Mouse (Mus musculus): Measurements from ENCODE around the gene Lrrn2. TPM values are rescaled to one million over a fixed set of nuclear protein-coding genes. Genes with fewer than 3 reads are reported as not detected.

The Lrrn2 gene
- polyA plus RNA-seq, 1 experiment from 2014 or later: not detected

- peaks cover 39% of the 10 kb centered on the region for H3K27me3 ChIP-seq
- TF ChIP-seq CTCF (IDR thresholded peaks at IDR 0.05): no peak
- in situ Hi-C loops (cut with MboI; ENCODE audit: low pct_unique_long_range_greater_than_20kb): no loop called here
- ATAC-seq (no peak), DNase-seq (ENCODE audit: low read depth, low spot score) (no peak)
- ChIA-PET CTCF (no interaction called here), POLR2A (no interaction called here)
Measured at GRCm38 (mm10) chr1:132851771-132852170, 28.3 kb upstream of the Lrrn2 start.

GRCm38 (mm10) chr1:132853312-132853711, 26.8 kb upstream of the Lrrn2 start:
- no peak for DNase-seq (ENCODE audit: low read depth, low spot score)
- ATAC-seq: no peak

GRCm38 (mm10) chr1:132858516-132859383, 21.3 kb upstream of the Lrrn2 start:
- peaks cover 54% of the 10 kb centered on the region for H3K27me3 ChIP-seq
- CTCF ChIA-PET: no interaction called here
- in situ Hi-C loops (cut with MboI; ENCODE audit: low pct_unique_long_range_greater_than_20kb): no loop called here
- ATAC-seq: no peak
- no peak for TF ChIP-seq CTCF (IDR thresholded peaks at IDR 0.05)
- POLR2A ChIA-PET: no interaction called here
- no peak for DNase-seq (ENCODE audit: low read depth, low spot score)

More at GRCm38 (mm10) chr1:132853312-132853711, 26.8 kb upstream of the Lrrn2 start:
- POLR2A ChIA-PET: no interaction called here
- CTCF ChIA-PET: no interaction called here
- TF ChIP-seq CTCF (IDR thresholded peaks at IDR 0.05): no peak
- H3K27me3 ChIP-seq: peaks cover 41% of the 10 kb centered on the region
- in situ Hi-C loops (cut with MboI; ENCODE audit: low pct_unique_long_range_greater_than_20kb): no loop called here

- ChIA-PET CTCF (no interaction called here), POLR2A (no interaction called here)
- DNase-seq (ENCODE audit: low read depth, low spot score) (no peak), ATAC-seq (no peak)
- in situ Hi-C loops (cut with MboI; ENCODE audit: low pct_unique_long_range_greater_than_20kb): no loop called here
- no peak for TF ChIP-seq CTCF (IDR thresholded peaks at IDR 0.05)
- peaks cover 54% of the 10 kb centered on the region for H3K27me3 ChIP-seq
Measured at GRCm38 (mm10) chr1:132864220-132864619, 15.9 kb upstream of the Lrrn2 start.

GRCm38 (mm10) chr1:132865585-132865984, 14.5 kb upstream of the Lrrn2 start:
- ChIA-PET CTCF (no interaction called here), POLR2A (no interaction called here)
- H3K27me3 ChIP-seq: peaks cover 58% of the 10 kb centered on the region
- no peak for ATAC-seq
- DNase-seq (ENCODE audit: low read depth, low spot score): no peak
- in situ Hi-C loops (cut with MboI; ENCODE audit: low pct_unique_long_range_greater_than_20kb): no loop called here
- TF ChIP-seq CTCF (IDR thresholded peaks at IDR 0.05): no peak

- DNase-seq (ENCODE audit: low read depth, low spot score): no peak
- TF ChIP-seq CTCF (IDR thresholded peaks at IDR 0.05): no peak
- ChIA-PET CTCF (no interaction called here), POLR2A (no interaction called here)
- no peak for ATAC-seq
- in situ Hi-C loops (cut with MboI; ENCODE audit: low pct_unique_long_range_greater_than_20kb): no loop called here
- H3K27me3 ChIP-seq: peaks cover 52% of the 10 kb centered on the region
Measured at GRCm38 (mm10) chr1:132870327-132870726, 9.7 kb upstream of the Lrrn2 start.

GRCm38 (mm10) chr1:132878951-132879610, 992 bp upstream of the Lrrn2 start:
- DNase-seq (ENCODE audit: low read depth, low spot score) (no peak), ATAC-seq (no peak)
- no peak for TF ChIP-seq CTCF (IDR thresholded peaks at IDR 0.05)
- in situ Hi-C loops (cut with MboI; ENCODE audit: low pct_unique_long_range_greater_than_20kb): no loop called here
- CTCF ChIA-PET: no interaction called here
- H3K27me3 ChIP-seq: peaks cover 80% of the 10 kb centered on the region
- POLR2A ChIA-PET: no interaction called here

- DNase-seq (ENCODE audit: low read depth, low spot score): no peak
- ChIA-PET POLR2A (no interaction called here), CTCF (no interaction called here)
- no peak for ATAC-seq
- in situ Hi-C loops (cut with MboI; ENCODE audit: low pct_unique_long_range_greater_than_20kb): no loop called here
- TF ChIP-seq CTCF (IDR thresholded peaks at IDR 0.05): no peak
- H3K27me3 ChIP-seq: peaks cover 85% of the 10 kb centered on the region
Measured at GRCm38 (mm10) chr1:132879801-132880160, 292 bp upstream of the Lrrn2 start.

GRCm38 (mm10) chr1:132881041-132881761, 1.1 kb downstream of the Lrrn2 start:
- no peak for DNase-seq (ENCODE audit: low read depth, low spot score)
- ATAC-seq: no peak
- POLR2A ChIA-PET: no interaction called here
- in situ Hi-C loops (cut with MboI; ENCODE audit: low pct_unique_long_range_greater_than_20kb): no loop called here
- TF ChIP-seq CTCF (IDR thresholded peaks at IDR 0.05): no peak
- CTCF ChIA-PET: no interaction called here
- H3K27me3 ChIP-seq: peaks cover 88% of the 10 kb centered on the region

- DNase-seq (ENCODE audit: low read depth, low spot score) (no peak), ATAC-seq (no peak)
- no peak for TF ChIP-seq CTCF (IDR thresholded peaks at IDR 0.05)
- CTCF ChIA-PET: no interaction called here
- in situ Hi-C loops (cut with MboI; ENCODE audit: low pct_unique_long_range_greater_than_20kb): no loop called here
- H3K27me3 ChIP-seq: peaks cover 89% of the 10 kb centered on the region
- POLR2A ChIA-PET: no interaction called here
Measured at GRCm38 (mm10) chr1:132881836-132882235, 1.8 kb downstream of the Lrrn2 start.

- in situ Hi-C loops (cut with MboI; ENCODE audit: low pct_unique_long_range_greater_than_20kb): no loop called here
- TF ChIP-seq CTCF (IDR thresholded peaks at IDR 0.05): no peak
- ChIA-PET CTCF (no interaction called here), POLR2A (no interaction called here)
- ATAC-seq (no peak), DNase-seq (ENCODE audit: low read depth, low spot score) (no peak)
- H3K27me3 ChIP-seq: peaks cover 91% of the 10 kb centered on the region
Measured at GRCm38 (mm10) chr1:132885701-132886100, 5.6 kb downstream of the Lrrn2 start.

All from Patski (cell line).